Mouse (Mus musculus): Measurements from ENCODE around the gene Twnk.

- no peak for TF ChIP-seq CTCF (IDR thresholded peaks at IDR 0.05; ENCODE audit: control insufficient read depth, insufficient read depth, low read length)
- no peak for TF ChIP-seq POLR2A (IDR thresholded peaks at IDR 0.05; ENCODE audit: borderline replicate concordance, control insufficient read depth, low read depth, low read length)
Measured at GRCm38 (mm10) chr19:44984420-44984819, 21.0 kb upstream of the Twnk start.

All from bone marrow, adult 2 months (tissue).